Mouse (Mus musculus): ENCODE measurements around the gene Ehf. TPM values are rescaled to one million over a fixed set of nuclear protein-coding genes. Genes with fewer than 3 reads are reported as not detected.

The Ehf gene
- total RNA-seq, 2 experiments from 2014 or later = not detected

- DNase-seq (ENCODE audit: extremely low spot score in 1 of 2, low spot score in 1 of 2) = no peak
Measured at GRCm38 (mm10) chr2:103298711-103299463, 4.2 kb downstream of the Ehf start.

- no peak for DNase-seq (ENCODE audit: extremely low spot score in 1 of 2, low spot score in 1 of 2)
Measured at GRCm38 (mm10) chr2:103294526-103294925, 8.6 kb downstream of the Ehf start.

DNA sequence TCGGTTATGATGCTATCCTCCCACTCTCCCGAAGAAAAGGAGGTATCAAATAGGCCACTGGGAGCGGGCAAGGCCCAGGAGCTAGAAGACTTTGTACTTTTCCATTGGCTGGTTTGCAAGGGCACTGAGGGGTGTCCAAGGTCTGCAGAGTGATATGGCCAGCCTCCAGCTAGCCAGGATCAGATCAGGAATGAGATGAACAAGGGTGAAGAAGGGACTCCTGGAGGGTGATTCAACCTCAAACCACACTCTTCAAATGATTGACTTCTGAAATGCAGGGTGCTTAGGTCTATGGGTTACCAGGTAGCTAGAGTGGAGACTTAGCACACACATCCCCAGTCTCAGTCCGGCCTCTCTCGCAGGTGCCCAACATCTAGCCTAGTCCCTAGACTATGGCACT is 9.3 kb downstream of the Ehf start:
- no peak for DNase-seq (ENCODE audit: extremely low spot score in 1 of 2, low spot score in 1 of 2)

DNA sequence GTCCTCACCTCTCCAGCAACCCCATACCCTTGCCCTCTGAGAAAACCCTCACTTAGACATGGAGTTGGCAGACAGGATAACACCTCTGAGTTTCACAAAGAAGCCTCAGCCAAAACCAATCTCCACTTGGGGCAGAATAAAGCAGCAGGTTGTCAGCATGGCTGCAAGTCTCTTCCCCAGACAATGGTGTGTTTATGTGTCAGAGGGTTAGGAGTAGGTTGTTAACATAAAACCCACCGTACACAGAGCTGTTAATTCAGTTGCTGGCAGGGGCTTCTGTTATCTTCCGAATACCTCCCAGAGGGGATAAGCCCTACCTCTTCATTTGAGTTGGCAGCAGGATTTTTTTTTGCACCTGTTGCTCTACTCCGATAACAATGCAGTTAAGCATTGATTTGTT is 9.9 kb downstream of the Ehf start:
- DNase-seq (ENCODE audit: extremely low spot score in 1 of 2, low spot score in 1 of 2) = no peak

GRCm38 (mm10) chr2:103290705-103291269 is 12.3 kb downstream of the Ehf start:
- DNase-seq (ENCODE audit: extremely low spot score in 1 of 2, low spot score in 1 of 2) = no peak

GRCm38 (mm10) chr2:103290167-103290566 is 12.9 kb downstream of the Ehf start:
- no peak for DNase-seq (ENCODE audit: extremely low spot score in 1 of 2, low spot score in 1 of 2)

DNA sequence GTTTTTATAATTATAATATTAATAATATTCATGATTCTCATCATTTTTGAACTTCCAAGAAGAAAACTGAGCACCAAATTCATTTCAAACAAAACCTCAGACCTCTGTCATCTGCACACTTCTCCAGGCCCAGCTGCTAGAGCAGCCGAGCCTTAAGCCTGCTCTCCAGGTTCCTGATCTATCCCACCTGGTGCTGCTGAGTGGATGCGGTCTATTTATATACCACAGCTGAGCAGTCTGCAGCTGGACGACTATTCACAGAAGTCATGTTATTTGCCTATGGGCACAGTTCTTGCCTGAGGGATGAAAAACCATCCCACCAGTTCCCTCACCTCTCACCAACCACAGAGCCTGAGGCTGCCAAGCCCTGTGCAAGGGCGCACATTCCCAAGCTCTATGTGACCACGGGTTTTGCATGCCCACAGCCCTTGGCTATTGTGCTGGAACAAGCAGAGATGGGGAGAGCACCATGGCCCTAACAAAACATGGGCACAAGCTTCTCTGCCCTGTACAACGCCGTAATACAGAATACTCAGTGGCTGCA is 13.6 kb downstream of the Ehf start:
- no peak for DNase-seq (ENCODE audit: extremely low spot score in 1 of 2, low spot score in 1 of 2)

DNA sequence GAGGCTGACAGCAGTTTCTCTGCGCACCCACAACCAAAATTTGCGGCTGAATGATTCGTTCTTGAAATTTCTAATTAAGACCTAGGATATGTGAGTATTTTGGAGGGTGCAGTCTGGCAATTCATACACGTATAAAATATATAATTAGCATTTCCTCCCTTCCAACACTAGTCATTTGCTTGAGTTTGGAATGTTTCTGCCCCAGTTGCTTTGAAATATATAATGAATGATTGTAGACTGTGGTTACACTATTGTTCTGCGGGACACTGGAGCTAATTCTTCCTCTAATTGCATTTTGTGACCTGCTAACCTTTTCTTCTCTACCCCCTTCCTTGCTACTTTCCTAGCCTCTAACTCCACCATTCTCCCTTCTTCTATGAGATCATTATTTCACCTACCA is 15.4 kb downstream of the Ehf start:
- no peak for DNase-seq (ENCODE audit: extremely low spot score in 1 of 2, low spot score in 1 of 2)

- no peak for DNase-seq (ENCODE audit: extremely low spot score in 1 of 2, low spot score in 1 of 2)
Measured at GRCm38 (mm10) chr2:103285561-103285960, 17.5 kb downstream of the Ehf start.

DNA sequence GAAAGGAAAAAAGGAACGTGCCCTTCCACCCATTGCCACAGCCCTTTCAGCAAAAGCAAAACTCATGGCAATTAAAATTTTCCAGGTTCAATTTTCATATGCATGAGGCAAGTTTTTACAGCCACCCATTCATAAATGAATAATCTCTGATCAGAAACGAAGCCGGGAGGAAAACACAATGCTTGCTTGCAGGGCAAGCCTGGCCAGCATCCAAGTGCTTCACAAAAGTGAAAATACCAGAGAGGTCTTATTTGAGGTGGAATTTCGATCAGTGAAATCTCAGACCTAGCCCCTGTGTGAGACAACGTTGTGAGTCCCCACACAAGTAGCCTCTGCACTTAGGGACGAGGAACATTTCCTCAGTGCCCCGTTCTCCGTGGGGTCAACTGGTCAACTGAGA is 19.3 kb downstream of the Ehf start:
- no peak for DNase-seq (ENCODE audit: extremely low spot score in 1 of 2, low spot score in 1 of 2)

- no peak for DNase-seq (ENCODE audit: extremely low spot score in 1 of 2, low spot score in 1 of 2)
Measured at GRCm38 (mm10) chr2:103282184-103282750, 20.8 kb downstream of the Ehf start.

DNA sequence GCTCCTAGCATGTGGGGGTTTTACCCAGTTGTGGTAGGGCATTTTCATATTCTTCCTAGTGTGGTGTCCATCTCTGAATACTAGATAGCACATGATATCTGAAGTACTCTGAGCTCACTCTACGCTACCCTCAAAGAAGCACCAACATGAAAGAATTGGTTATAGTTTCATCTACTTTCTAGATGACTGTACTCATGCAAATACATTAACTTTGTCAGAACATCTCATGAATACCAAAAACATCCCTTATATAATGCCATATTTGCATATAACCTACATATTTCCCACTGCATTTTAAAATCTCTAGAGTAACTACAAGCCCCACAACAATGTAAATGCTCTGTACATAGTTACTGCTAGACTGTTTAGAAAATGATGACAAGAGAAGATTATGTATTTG is 23.2 kb downstream of the Ehf start:
- no peak for DNase-seq (ENCODE audit: extremely low spot score in 1 of 2, low spot score in 1 of 2)

- DNase-seq (ENCODE audit: extremely low spot score in 1 of 2, low spot score in 1 of 2) = no peak
Measured at GRCm38 (mm10) chr2:103278476-103278875, 24.6 kb downstream of the Ehf start.

GRCm38 (mm10) chr2:103277794-103278193 is 25.3 kb downstream of the Ehf start:
- no peak for DNase-seq (ENCODE audit: extremely low spot score in 1 of 2, low spot score in 1 of 2)

DNA sequence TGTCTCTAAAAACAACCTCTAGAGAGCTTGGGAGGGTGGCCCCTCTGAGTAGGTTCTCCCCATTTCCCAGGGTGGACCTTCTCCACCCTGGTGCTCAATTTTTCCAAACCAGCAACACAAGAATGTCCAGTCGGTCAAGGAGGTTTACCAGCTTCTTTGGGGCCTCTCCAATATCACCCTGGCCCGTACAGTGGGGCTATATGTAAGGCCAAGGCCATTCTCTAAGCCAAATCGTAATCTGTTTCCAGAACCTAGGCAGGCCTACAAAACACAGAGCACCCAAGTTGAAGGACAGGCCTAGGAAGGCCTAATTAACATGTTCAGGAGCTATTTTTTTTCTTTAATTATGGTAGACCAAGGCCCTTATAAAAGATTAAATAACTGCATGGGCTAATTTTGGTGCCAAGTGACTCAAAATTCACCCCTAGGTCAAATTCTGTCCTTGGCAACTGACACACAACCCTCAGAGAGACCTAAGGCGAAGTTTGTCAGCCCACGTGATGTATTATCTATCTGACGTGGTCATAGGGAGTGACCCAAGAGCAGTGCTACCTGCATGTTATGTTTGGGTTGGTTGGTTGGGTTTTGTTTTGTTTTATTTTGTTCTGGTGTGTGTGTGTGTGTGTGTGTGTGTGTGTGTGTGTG is 27.6 kb downstream of the Ehf start:
- DNase-seq (ENCODE audit: extremely low spot score in 1 of 2, low spot score in 1 of 2) = no peak

DNA sequence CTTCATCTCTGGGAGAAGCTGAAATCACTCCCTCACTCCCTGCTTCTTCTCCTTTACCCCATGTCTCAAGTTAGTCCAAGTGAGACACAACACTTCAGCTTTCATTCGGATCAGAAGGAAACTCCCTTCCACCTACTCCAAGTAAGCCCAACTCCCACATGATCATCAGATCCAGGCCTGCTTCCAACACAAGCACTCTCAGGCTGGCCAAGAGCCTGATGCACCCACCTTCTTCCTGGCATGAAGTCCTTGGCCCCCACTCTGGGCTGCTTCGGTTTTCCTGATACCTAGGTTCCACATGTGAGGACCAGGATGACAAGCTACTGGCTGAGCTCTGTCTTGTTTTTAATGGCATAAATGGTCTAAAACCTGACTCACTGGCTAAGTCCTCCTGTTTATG is 28.3 kb downstream of the Ehf start:
- no peak for DNase-seq (ENCODE audit: extremely low spot score in 1 of 2, low spot score in 1 of 2)

- no peak for DNase-seq (ENCODE audit: extremely low spot score in 1 of 2, low spot score in 1 of 2)
Measured at GRCm38 (mm10) chr2:103274270-103274669, 28.8 kb downstream of the Ehf start.

DNA sequence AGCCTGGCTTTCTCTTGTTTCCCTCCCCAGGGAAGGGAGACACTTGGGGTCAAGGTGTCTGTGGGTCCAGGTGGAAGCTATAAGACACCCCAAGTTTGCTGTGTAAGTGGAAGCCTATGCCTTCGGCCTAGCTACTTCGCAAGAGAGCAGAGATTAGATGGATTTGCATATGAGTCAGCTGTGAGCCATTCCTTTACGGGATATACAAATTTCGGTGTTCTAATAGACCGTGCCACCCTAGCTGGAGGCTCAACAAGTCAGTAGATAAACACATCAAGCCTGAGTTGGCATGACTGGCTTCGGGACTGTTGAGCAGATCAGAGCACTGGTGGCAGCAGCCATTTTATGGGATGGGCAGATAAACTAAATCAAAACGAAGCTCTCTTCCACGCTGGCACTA is 31.6 kb downstream of the Ehf start:
- DNase-seq (ENCODE audit: extremely low spot score in 1 of 2, low spot score in 1 of 2) = no peak

DNA sequence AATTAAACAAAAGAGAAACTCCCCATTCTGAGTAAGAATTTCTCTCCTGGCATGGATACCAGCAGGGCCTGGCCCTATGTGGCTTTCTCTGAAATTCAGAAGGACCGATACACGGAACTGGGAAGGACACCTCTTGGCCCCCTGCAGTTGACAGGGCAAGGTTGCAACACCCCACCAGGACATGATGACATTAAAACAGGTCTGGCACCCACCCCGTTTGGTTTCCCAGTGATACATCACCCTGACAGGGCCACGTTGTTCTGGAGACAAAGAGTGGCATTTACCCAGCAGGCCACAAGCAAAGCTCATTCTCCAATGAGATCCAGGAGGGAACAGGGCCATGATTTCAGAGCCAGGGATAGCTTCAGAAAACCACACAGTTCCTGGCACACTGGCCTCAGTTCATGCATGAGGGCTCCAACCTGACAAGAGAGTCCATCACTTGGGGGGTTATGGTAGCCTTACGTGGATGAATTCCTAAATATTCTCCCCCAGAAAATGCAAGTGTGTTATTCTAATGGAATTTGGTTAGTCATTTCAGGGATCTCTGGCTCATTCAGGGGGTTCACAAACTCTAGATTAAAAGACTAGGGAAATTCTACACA is 32.4 kb downstream of the Ehf start:
- DNase-seq (ENCODE audit: extremely low spot score in 1 of 2, low spot score in 1 of 2) = no peak

- DNase-seq (ENCODE audit: extremely low spot score in 1 of 2, low spot score in 1 of 2) = no peak
Measured at GRCm38 (mm10) chr2:103239086-103239485, 64.0 kb downstream of the Ehf start.

- no peak for DNase-seq (ENCODE audit: extremely low spot score in 1 of 2, low spot score in 1 of 2)
Measured at GRCm38 (mm10) chr2:103226781-103227180, 76.3 kb downstream of the Ehf start.
